24 mouse cellular contexts compared by ENCODE assay signal in the genomic region with DNA sequence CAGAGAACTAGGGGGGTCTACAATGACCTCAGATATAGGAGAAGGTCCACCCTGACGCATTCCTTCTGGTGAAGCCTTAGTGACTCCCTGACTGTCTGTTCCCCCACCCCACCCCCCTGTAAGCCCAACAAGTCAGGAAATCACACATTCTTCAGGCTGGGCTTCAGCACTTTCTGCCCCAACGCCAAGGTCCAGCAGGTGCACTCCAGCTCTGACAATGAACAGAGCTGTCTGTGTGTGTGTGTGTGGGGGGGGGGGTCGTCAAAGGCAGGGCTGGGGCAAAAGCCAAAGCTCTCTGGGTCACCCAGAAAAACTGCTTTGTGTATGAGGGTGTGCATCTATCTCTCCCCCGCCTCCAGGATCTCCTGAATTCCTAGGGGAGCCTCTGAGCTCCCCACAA. TPM values are rescaled to one million over a fixed set of nuclear protein-coding genes. Genes with fewer than 3 reads are reported as not detected.
DNase-seq lines count a peak whose midpoint lies in the region; ATAC-seq and TF ChIP-seq lines count a peak whose summit lies in the region.
"Had no signal": no experiment of that assay in that cellular context is flagged by ENCODE, and none has a peak within 500 bp of the region (broad histone marks: within the 10 kb centered on the region; RNA-seq: fewer than 3 reads in every experiment).

No protein-coding gene starts in this region.

- H3K36me3 ChIP-seq in intestine, embryonic 16.5 days (ENCODE audit: control insufficient read depth, insufficient read depth, low read length) = no peaks in the 10 kb centered on the region
- no peaks in the 10 kb centered on the region for H3K36me3 ChIP-seq in intestine, postnatal 0 days (ENCODE audit: control insufficient read depth, insufficient read depth)
- no peaks in the 10 kb centered on the region for H3K36me3 ChIP-seq in kidney, embryonic 16.5 days (ENCODE audit: insufficient read depth, low read length)
- no peaks in the 10 kb centered on the region for H3K36me3 ChIP-seq in stomach, embryonic 15.5 days
- H3K36me3 ChIP-seq: embryonic facial prominence, embryonic 15.5 days; forebrain, embryonic 10.5 days; G1E; heart, embryonic 13.5 days had no signal

- H3K9me3 ChIP-seq in intestine, embryonic 16.5 days (ENCODE audit: control insufficient read depth, low read length) = no peaks in the 10 kb centered on the region
- H3K9me3 ChIP-seq in intestine, postnatal 0 days (ENCODE audit: control insufficient read depth) = no peaks in the 10 kb centered on the region
- H3K9me3 ChIP-seq in kidney, embryonic 16.5 days (ENCODE audit: low read length) = no peaks in the 10 kb centered on the region
- H3K9me3 ChIP-seq in stomach, embryonic 15.5 days = no peaks in the 10 kb centered on the region
- H3K9me3 ChIP-seq: embryonic facial prominence, embryonic 15.5 days; forebrain, embryonic 10.5 days; G1E; heart, embryonic 13.5 days had no signal

- no peak overlapping the region for H3K27ac ChIP-seq in intestine, embryonic 16.5 days (ENCODE audit: low read length)
- no peak overlapping the region for H3K27ac ChIP-seq in intestine, postnatal 0 days (ENCODE audit: low read depth, low read length)
- H3K27ac ChIP-seq in kidney, embryonic 16.5 days (ENCODE audit: low read length) = peak overlapping the region; percentile 85
- H3K27ac ChIP-seq in stomach, embryonic 15.5 days = no peak overlapping the region
- H3K27ac ChIP-seq: embryonic facial prominence, embryonic 15.5 days; forebrain, embryonic 10.5 days; heart, embryonic 13.5 days had no signal

- TF ChIP-seq CTCF in intestine, postnatal 0 days (IDR thresholded peaks at IDR 0.05; ENCODE audit: low read depth) = no peak

- no peak for ATAC-seq in intestine, embryonic 16.5 days
- no peak for ATAC-seq in intestine, postnatal 0 days
- no peak; the same call in 1 of the 2 replicates for ATAC-seq in kidney, embryonic 16.5 days (ENCODE audit: low FRiP score, low TSS enrichment)
- ATAC-seq in stomach, embryonic 15.5 days (ENCODE audit: insufficient read depth, low FRiP score, low read depth) = no peak
- ATAC-seq: CD4-positive, CD25-positive, alpha-beta regulatory T cell, adult 4 months; forebrain, embryonic 14.5 days had no signal

- no peak for DNase-seq in kidney, adult 9 months
- no peak for DNase-seq in urinary bladder, postnatal 14 days (ENCODE audit: low spot score)
- no peak for DNase-seq in left cerebral cortex, postnatal 36 days (ENCODE audit: low spot score in 2 of 2)
- DNase-seq: adrenal gland, postnatal 10 days; B cell, adult 2 months; cerebellum, adult 11 months; cerebellum, adult 8-10 months; cerebellum, postnatal 14 days; embryo, embryonic 11 days; gastrocnemius, postnatal 36 days; heart, adult 11 months; heart, postnatal 36 days had no signal

- intact Hi-C loops in left cerebral cortex, postnatal 36 days (cut with DNase I) = no loop called here

- no peak overlapping the region for H3K4me3 ChIP-seq in intestine, embryonic 16.5 days (ENCODE audit: low read length)
- no peak overlapping the region for H3K4me3 ChIP-seq in intestine, postnatal 0 days (ENCODE audit: low read depth, low read length)
- no peak overlapping the region for H3K4me3 ChIP-seq in kidney, embryonic 16.5 days (ENCODE audit: low read length)
- no peak overlapping the region for H3K4me3 ChIP-seq in stomach, embryonic 15.5 days (replicated peaks)
- H3K4me3 ChIP-seq: embryonic facial prominence, embryonic 15.5 days; erythroblast, embryonic 14.5 days; forebrain, embryonic 10.5 days; heart, embryonic 13.5 days had no signal

- peaks cover 26% of the 10 kb centered on the region for H3K4me1 ChIP-seq in intestine, embryonic 16.5 days (ENCODE audit: control insufficient read depth, insufficient read depth, low read length)
- 0 out of 2 replicates have a peak, but pooled peaks cover 4% of the 10 kb centered on the region for H3K4me1 ChIP-seq in intestine, postnatal 0 days (replicated peaks; ENCODE audit: control insufficient read depth, insufficient read depth, low read length)
- peaks cover 43% of the 10 kb centered on the region for H3K4me1 ChIP-seq in kidney, embryonic 16.5 days (ENCODE audit: insufficient read depth, low read length)
- H3K4me1 ChIP-seq in stomach, embryonic 15.5 days = peaks cover 21% of the 10 kb centered on the region

- H3K4me2 ChIP-seq in intestine, embryonic 16.5 days (ENCODE audit: low read depth, low read length) = peak overlapping the region; percentile 16; the same call in 1 of the 2 replicates
- H3K4me2 ChIP-seq in intestine, postnatal 0 days (replicated peaks; ENCODE audit: low read depth) = no peak overlapping the region
- peak overlapping the region; percentile 17 for H3K4me2 ChIP-seq in kidney, embryonic 16.5 days (replicated peaks; ENCODE audit: low read depth, low read length)
- 0 out of 2 replicates have a peak overlapping the region, but pooled peaks have one; percentile 5 for H3K4me2 ChIP-seq in stomach, embryonic 15.5 days
- H3K4me2 ChIP-seq: embryonic facial prominence, embryonic 15.5 days; heart, embryonic 13.5 days had no signal

- 45% methylated on average over 4 of the region's 4 CpGs for WGBS in intestine, embryonic 16.5 days
- 43% methylated on average over 4 of the region's 4 CpGs for WGBS in intestine, postnatal 0 days
- WGBS in kidney, embryonic 16.5 days = 49% methylated on average over 4 of the region's 4 CpGs
- WGBS in stomach, embryonic 15.5 days = 48% methylated on average over 4 of the region's 4 CpGs

- H3K9ac ChIP-seq in intestine, embryonic 16.5 days (ENCODE audit: low read depth, low read length) = no peak overlapping the region
- no peak overlapping the region for H3K9ac ChIP-seq in intestine, postnatal 0 days (ENCODE audit: low read depth, low read length)
- H3K9ac ChIP-seq in kidney, embryonic 16.5 days (replicated peaks; ENCODE audit: low read length) = peak overlapping the region; percentile 18; the same call in 1 of the 2 replicates
- no peak overlapping the region for H3K9ac ChIP-seq in stomach, embryonic 15.5 days
- H3K9ac ChIP-seq: embryonic facial prominence, embryonic 15.5 days; heart, embryonic 13.5 days had no signal

- 0 out of 2 replicates have a peak, but pooled peaks cover 4% of the 10 kb centered on the region for H3K27me3 ChIP-seq in intestine, embryonic 16.5 days (replicated peaks; ENCODE audit: control insufficient read depth, insufficient read depth, low read length)
- 0 out of 2 replicates have a peak, but pooled peaks cover 11% of the 10 kb centered on the region for H3K27me3 ChIP-seq in intestine, postnatal 0 days (replicated peaks; ENCODE audit: control insufficient read depth, insufficient read depth, low read length)
- peaks cover 9% of the 10 kb centered on the region; the same call in 1 of the 2 replicates for H3K27me3 ChIP-seq in kidney, embryonic 16.5 days (ENCODE audit: insufficient read depth, low read length)
- H3K27me3 ChIP-seq in stomach, embryonic 15.5 days (replicated peaks) = peaks cover 5% of the 10 kb centered on the region; the same call in 1 of the 2 replicates

RNA-seq across cellular contexts. Expression of gene Paqr5, which starts 2.8 kb away (rescaled TPM):
- 8.7 and 11.3 TPM in 2 replicates for polyA plus RNA-seq in intestine, embryonic 16.5 days (2015; fragmentation: Nextera tagmentation; extraction: Ambion mirVana)
- 2.1 and 5.1 TPM in 2 replicates for polyA plus RNA-seq in intestine, postnatal 0 days (2015; fragmentation: Nextera tagmentation; extraction: Ambion mirVana)
- 50.4 and 53.4 TPM in 2 replicates for polyA plus RNA-seq in kidney, embryonic 16.5 days (2015; fragmentation: Nextera tagmentation; extraction: Ambion mirVana)
- 20.5 and 30.6 TPM in 2 replicates for polyA plus RNA-seq in stomach, embryonic 15.5 days (2015; fragmentation: Nextera tagmentation; extraction: Ambion mirVana)
- 1 to 10 TPM; 3.4 to 4.6 TPM for total RNA-seq in left cerebral cortex, postnatal 36 days (2021)
- total RNA-seq: gastrocnemius, adult 8-10 months; gastrocnemius, postnatal 36 days; heart, postnatal 36 days had no signal
- polyA plus RNA-seq: erythroblast, embryonic 14.5 days; G1E had no signal
